Mouse (Mus musculus): ENCODE measurements around the gene Gm7271. TPM values are rescaled to one million over a fixed set of nuclear protein-coding genes. Genes with fewer than 3 reads are reported as not detected.

Gm7271 gene
- polyA plus RNA-seq, 1 experiment, result not detected

DNA sequence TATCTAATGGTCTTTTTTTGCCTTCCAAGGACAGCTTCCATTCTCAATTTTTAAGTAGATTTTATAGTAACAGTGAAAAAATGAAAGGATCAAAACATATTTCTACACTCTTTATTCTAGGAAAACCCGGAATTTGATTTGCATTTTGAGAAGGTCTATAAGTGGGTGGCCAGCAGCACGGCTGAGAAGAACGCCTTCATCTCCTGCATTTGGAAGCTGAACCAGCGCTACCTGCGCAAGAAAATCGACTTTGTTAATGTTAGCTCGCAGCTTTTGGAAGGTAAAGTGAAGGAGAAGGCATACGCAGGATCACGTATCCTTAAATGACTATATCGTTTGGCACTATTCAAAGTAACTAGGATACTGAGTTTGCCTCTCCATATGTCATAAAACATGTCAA, 53.7 kb downstream of the Gm7271 start:
- H3K4me1 ChIP-seq (ENCODE audit: control insufficient read depth, insufficient read depth, insufficient read length, low read length), result no peaks in the 10 kb centered on the region
- no peak overlapping the region for H3K27ac ChIP-seq (replicated peaks; ENCODE audit: low read depth, low read length)
- H3K4me3 ChIP-seq (ENCODE audit: insufficient read depth, low read depth, low read length), result no peak overlapping the region

DNA sequence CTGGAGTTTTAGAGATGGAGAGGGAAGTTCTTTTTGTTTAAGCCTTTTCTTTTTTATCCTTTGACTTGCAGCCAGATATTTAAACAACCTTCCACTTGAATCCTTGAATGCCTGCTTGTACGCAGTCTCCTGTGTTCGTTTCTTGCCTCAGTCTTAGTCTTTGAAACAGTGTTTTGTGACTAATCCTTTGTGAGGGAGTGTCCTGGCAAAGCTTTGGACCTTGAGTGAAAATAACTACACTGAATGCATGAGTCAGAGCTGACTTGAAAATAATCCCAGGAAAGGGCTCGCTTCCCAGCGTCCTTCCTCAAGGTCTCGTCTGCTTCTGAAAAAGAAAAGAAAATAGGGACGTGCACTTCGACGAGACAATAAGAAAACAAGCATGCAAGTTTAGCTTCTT, 56.3 kb downstream of the Gm7271 start:
- Histone ChIP-seq H3K4me3 (ENCODE audit: insufficient read depth, low read depth, low read length) (peak overlapping the region; percentile 25; the same call in 1 of the 2 replicates), H3K4me1 (ENCODE audit: control insufficient read depth, insufficient read depth, insufficient read length, low read length) (no peaks in the 10 kb centered on the region), H3K27ac (replicated peaks; ENCODE audit: low read depth, low read length) (0 out of 2 replicates have a peak overlapping the region, but pooled peaks have one; percentile 42)

DNA sequence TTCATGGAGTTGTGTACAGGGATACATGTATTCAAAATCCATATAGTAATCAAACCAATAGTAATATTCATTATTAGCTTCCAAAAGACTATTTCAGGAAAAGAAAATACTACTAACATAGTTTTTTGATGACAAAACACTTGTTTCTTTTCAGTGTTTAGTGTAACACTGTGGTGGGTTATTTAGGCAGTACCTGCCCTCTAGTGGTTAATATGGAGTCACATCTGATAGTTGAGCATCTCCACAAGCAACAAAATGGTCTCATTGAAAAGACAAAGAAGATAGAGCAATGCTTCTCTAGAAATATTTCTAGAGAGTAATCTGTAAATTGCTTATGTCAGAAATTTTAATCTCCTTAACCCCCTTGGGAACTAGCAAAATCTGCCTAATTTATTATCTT, 57.0 kb downstream of the Gm7271 start:
- Histone ChIP-seq H3K4me3 (ENCODE audit: insufficient read depth, low read depth, low read length) (no peak overlapping the region), H3K27ac (replicated peaks; ENCODE audit: low read depth, low read length) (no peak overlapping the region)

DNA sequence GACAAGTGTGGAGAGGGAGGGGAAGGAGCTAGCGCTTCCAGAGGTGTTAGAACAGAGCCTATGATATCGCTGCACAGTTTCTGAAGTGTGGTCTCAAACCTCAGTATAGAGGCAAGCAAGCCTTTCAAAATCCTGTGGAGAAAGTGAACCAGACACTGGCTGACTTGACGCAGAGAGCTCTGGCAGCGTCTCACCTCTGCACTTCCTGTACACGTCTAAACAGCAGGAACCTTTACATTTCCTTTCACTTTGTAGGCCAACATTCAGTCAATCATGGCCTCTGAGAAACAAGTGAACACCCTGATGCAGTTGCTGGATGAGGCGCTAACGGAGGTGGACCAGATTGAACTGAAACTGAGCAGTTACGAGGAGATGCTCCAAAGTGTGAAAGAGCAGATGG, 59.4 kb downstream of the Gm7271 start:
- Histone ChIP-seq H3K4me1 (ENCODE audit: control insufficient read depth, insufficient read depth, insufficient read length, low read length) (no peaks in the 10 kb centered on the region), H3K27ac (replicated peaks; ENCODE audit: low read depth, low read length) (no peak overlapping the region), H3K4me3 (ENCODE audit: insufficient read depth, low read depth, low read length) (no peak overlapping the region)

More for the DNA sequence above, 57.0 kb downstream of the Gm7271 start:
- H3K4me1 ChIP-seq (ENCODE audit: control insufficient read depth, insufficient read depth, insufficient read length, low read length), result no peaks in the 10 kb centered on the region

DNA sequence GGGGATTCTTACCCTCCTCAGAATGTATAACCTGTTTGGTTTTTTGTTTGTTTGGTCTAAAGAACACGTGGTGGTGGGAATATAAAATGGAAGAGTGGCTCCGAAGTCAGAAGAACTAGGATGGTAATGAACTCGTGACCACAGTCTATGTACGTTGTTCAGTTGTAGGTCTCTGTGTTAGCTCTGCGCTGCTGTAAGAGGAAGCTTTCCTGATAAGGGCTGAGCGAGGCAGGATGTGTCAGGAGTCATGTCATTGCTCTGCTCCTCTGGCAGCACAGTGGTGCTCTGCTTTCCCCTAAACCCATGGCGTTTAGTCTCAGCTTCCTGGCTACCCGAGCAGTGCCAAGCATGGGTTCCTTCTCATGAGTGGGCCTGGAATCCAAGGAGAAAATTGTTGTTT, 66.6 kb downstream of the Gm7271 start:
- H3K4me3 ChIP-seq (ENCODE audit: insufficient read depth, low read depth, low read length), result no peak overlapping the region
- H3K4me1 ChIP-seq (ENCODE audit: control insufficient read depth, insufficient read depth, insufficient read length, low read length), result no peaks in the 10 kb centered on the region
- no peak overlapping the region for H3K27ac ChIP-seq (replicated peaks; ENCODE audit: low read depth, low read length)

DNA sequence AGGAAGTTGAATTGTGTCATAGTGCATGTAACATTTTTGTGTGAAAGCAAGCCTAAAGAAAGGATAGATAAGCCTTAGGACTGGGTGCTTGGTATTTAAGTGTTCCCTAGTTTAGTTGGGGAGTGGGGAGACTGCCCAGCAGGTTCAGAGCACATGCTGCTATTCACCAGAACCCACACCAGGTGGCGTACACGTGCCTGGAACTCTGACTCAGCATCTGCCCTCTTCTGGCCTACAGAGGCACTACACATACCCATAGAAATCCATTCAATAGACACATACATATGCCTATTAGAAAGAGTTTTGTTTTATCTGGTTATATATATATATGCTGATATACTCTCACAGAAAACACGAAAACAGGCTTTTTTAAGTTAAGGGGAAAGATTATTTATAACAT, 81.5 kb downstream of the Gm7271 start:
- Histone ChIP-seq H3K4me1 (ENCODE audit: control insufficient read depth, insufficient read depth, insufficient read length, low read length) (no peaks in the 10 kb centered on the region), H3K4me3 (ENCODE audit: insufficient read depth, low read depth, low read length) (no peak overlapping the region), H3K27ac (replicated peaks; ENCODE audit: low read depth, low read length) (no peak overlapping the region)

Other genes with a start within 250 kb of the Gm7271 start
- 15.9 and 21.9 TPM in 2 replicates for gene Clock, start 179.2 kb upstream of the Gm7271 start, polyA plus RNA-seq (2012; ENCODE audit: insufficient read depth, insufficient read length, missing spikeins)
- not detected in 2 replicates for gene Pdcl2, start 152.9 kb upstream of the Gm7271 start, polyA plus RNA-seq (2012; ENCODE audit: insufficient read depth, insufficient read length, missing spikeins)
- gene Nmu, start 120.3 kb upstream of the Gm7271 start, polyA plus RNA-seq (2012; ENCODE audit: insufficient read depth, insufficient read length, missing spikeins), result not detected in 2 replicates
- 9.6 and 12.7 TPM in 2 replicates for gene Exoc1, start 45.3 kb downstream of the Gm7271 start, polyA plus RNA-seq (2012; ENCODE audit: insufficient read depth, insufficient read length, missing spikeins)
- gene Cep135, start 104.7 kb downstream of the Gm7271 start, polyA plus RNA-seq (2012; ENCODE audit: insufficient read depth, insufficient read length, missing spikeins), result 1.7 and 2.1 TPM in 2 replicates
- not detected in 2 replicates for gene C530008M17Rik, start 172.5 kb downstream of the Gm7271 start, polyA plus RNA-seq (2012; ENCODE audit: insufficient read depth, insufficient read length, missing spikeins)

All from brown adipose tissue, adult 24 weeks (tissue).